Mouse (Mus musculus): ENCODE results near the gene Cdk14. TPM values are rescaled to one million over a fixed set of nuclear protein-coding genes. Genes with fewer than 3 reads are reported as not detected.
"Not testable (repeated sequence)": the region's sequence is repeated elsewhere in the genome, so short reads cannot be mapped to it uniquely, and the experiment has no call there.

The Cdk14 gene
- polyA plus RNA-seq, 1 experiment from 2014 or later: 43.8 TPM

DNA sequence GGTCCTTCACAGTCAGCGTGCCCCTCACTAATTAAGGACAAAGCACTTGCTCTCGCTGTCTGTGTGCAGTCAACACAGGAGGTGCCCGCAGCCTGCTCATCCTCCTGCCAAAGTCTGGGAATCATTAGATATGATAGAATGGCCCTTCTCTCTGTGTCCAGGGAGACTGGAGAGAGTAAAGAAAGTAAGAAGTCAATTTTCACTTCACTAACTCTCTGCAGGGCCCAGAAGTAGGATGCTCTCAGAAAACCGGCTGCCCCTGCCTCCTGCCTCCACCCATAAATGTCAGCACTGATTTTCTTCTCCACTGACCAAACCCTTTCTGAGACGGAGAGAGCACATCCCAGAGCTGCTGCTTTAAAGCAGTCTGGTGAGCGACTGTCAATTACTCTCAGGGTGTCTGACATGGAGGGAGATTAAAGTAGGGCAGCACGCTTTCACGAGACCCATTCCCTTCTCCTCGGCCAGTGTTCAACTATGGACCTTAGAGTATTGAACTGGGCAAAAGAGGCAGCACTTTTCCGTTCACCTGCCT lies 89.1 kb downstream of the Cdk14 start:
- WGBS: 70% methylated on average over 10 of the region's 10 CpGs
- Histone ChIP-seq H3K9ac (no peak overlapping the region), H3K27me3 (no peaks in the 10 kb centered on the region), H3K4me3 (no peak overlapping the region), H3K27ac (no peak overlapping the region), H3K4me2 (replicated peaks) (no peak overlapping the region), H3K36me3 (0 out of 2 replicates have a peak, but pooled peaks cover 3% of the 10 kb centered on the region), H3K9me3 (replicated peaks) (no peaks in the 10 kb centered on the region), H3K4me1 (no peaks in the 10 kb centered on the region)
- no peak for ATAC-seq (ENCODE audit: low FRiP score)

DNA sequence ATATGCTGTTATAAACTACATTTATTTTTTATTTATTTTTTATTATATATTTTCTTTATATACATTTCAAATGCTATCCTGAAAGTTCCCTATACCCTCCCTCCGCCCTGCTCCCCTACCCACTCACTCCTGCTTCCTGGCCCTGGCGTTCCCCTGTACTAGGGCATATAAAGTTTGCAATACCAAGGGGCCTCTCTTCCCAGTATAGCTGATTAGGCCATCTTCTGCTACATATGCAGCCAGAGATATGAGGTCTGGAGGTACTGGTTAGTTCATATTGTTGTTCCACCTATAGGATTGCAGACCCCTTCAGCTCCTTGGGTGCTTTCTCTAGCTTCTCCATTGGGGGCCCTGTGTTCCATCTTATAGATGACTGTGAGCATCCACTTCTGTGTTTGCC lies 91.1 kb downstream of the Cdk14 start:
- H3K4me1 ChIP-seq; ATAC-seq (ENCODE audit: low FRiP score); H3K4me2 ChIP-seq (replicated peaks); H3K4me3 ChIP-seq; H3K9ac ChIP-seq; H3K27ac ChIP-seq; H3K36me3 ChIP-seq; H3K27me3 ChIP-seq; H3K9me3 ChIP-seq (replicated peaks): not testable (repeated sequence)
- WGBS: 91% methylated on average over 2 of the region's 2 CpGs

DNA sequence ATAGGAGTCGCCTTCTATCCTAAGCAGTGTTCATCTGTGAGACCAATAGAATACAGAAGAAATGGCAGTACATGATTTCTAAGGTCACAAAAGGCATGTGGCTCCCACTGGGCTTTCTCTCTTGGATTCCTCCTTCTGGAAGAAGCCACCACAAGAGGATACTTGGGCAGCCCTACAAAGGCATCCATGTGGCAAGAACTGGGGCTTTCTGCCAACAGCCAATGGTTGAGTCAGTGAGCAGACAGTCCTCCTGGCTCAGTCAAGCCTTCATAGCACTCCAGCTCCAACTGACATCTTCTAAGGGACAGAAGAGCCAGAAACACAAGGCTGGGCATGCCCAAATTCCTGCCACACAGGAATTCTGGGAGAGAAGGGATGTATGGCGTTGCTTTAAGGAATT lies 93.4 kb downstream of the Cdk14 start:
- 95% methylated on average over 2 of the region's 2 CpGs for WGBS
- no peak overlapping the region for H3K4me3 ChIP-seq

DNA sequence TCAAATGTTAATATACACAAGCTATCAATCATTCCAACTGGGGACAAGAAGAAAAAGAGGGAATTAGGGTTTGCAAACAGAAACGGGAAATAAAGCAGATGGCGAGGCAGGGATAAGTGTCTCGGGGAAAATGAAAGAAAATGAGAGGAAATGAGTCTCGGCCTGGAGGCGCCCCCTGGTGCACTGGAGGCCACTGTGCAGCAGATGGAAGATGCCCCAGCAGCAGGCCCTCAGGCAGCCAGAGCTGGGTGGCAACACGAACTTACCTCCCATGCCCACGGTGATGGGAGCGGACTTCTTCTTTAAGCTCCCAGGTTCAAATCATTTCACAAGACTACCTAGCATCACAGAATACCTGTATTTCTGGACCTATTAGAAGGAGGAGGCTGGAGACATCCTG lies 97.4 kb downstream of the Cdk14 start:
- no peaks in the 10 kb centered on the region for H3K27me3 ChIP-seq
- no peak overlapping the region for H3K4me3 ChIP-seq
- no peaks in the 10 kb centered on the region for H3K4me1 ChIP-seq
- H3K27ac ChIP-seq: no peak overlapping the region
- no peaks in the 10 kb centered on the region for H3K9me3 ChIP-seq (replicated peaks)
- H3K9ac ChIP-seq: no peak overlapping the region
- 89% methylated on average over 8 of the region's 8 CpGs for WGBS
- no peak for ATAC-seq (ENCODE audit: low FRiP score)
- no peak overlapping the region for H3K4me2 ChIP-seq (replicated peaks)
- 0 out of 2 replicates have a peak, but pooled peaks cover 3% of the 10 kb centered on the region for H3K36me3 ChIP-seq

More for the DNA sequence above, 93.4 kb downstream of the Cdk14 start:
- Histone ChIP-seq H3K36me3 (0 out of 2 replicates have a peak, but pooled peaks cover 3% of the 10 kb centered on the region), H3K27me3 (no peaks in the 10 kb centered on the region), H3K27ac (no peak overlapping the region), H3K9ac (no peak overlapping the region), H3K9me3 (replicated peaks) (no peaks in the 10 kb centered on the region), H3K4me2 (replicated peaks) (no peak overlapping the region), H3K4me1 (no peaks in the 10 kb centered on the region)
- no peak for ATAC-seq (ENCODE audit: low FRiP score)

DNA sequence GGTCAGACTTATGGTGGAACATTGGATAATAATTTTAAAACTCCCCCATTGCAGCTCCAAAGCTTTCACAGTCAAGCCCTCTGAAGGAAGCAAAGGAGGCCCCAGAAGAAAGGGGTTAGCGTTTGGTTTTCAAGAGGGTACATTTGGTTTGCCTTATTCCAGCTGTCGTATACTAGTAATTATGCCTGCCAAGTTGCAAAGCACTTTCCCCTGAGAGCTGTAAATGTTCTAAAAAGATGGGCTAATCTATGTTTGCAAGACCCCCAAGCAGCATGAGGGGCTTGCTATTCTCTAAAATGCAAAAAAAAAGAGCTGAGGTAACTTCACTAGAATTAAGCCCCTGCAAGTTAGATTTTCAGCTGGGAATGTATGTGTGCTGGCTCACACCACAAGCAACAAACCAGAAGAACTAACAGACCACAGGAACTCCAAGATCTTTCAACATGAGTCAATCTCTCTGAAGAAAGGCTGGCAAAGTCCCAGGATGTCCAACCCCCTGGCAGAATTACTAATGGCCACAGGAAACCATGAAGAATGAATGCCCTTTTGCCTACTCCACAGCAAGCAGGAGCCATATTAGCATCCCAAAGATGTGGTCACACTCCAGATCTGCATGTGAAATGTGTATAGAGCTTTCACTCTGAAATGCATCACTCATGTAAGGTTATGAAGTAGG lies 99.5 kb downstream of the Cdk14 start:
- Histone ChIP-seq H3K4me2 (replicated peaks) (no peak overlapping the region), H3K9me3 (replicated peaks) (no peaks in the 10 kb centered on the region), H3K9ac (no peak overlapping the region), H3K27me3 (no peaks in the 10 kb centered on the region), H3K36me3 (no peaks in the 10 kb centered on the region), H3K4me3 (no peak overlapping the region), H3K27ac (no peak overlapping the region), H3K4me1 (no peaks in the 10 kb centered on the region)
- 71% methylated on average over 2 of the region's 2 CpGs for WGBS
- no peak for ATAC-seq (ENCODE audit: low FRiP score)

DNA sequence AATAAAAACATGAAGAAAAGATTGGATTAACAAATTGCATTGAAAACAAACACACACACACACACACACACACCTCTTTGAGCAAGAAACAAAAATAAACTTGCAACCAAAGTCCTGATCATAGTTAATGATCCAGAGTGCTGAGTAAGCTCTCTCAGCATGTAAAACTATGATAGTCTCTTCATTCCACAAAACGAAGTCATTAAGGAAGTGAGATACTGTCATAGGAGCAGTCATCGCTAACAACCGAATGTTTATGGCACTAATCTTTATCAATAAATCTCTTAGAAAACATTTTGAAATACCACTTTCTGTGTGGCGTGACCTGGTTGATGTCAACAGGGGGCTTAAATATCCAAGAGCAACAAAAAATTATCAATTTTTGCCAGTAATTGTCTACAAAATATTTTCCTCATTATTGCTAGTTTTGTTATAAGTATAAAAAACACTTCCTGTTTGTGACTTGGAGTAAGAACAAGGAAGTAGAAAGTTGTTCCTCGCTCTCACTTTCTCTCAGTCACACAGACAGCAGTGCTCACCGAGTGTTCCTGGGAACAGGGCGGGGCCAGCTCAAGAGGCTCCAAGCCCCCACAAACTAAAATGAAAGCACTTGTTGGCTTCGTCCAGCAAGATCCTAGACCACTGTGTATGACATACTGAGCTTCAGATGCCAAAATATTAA lies 100.1 kb downstream of the Cdk14 start:
- no peak overlapping the region for H3K4me2 ChIP-seq (replicated peaks)
- H3K27me3 ChIP-seq: no peaks in the 10 kb centered on the region
- no peak overlapping the region for H3K9ac ChIP-seq
- H3K4me3 ChIP-seq: no peak overlapping the region
- 92% methylated on average over 8 of the region's 8 CpGs for WGBS
- no peak overlapping the region for H3K27ac ChIP-seq
- H3K9me3 ChIP-seq (replicated peaks): no peaks in the 10 kb centered on the region
- H3K36me3 ChIP-seq: no peaks in the 10 kb centered on the region
- no peak for ATAC-seq (ENCODE audit: low FRiP score)
- no peaks in the 10 kb centered on the region for H3K4me1 ChIP-seq

DNA sequence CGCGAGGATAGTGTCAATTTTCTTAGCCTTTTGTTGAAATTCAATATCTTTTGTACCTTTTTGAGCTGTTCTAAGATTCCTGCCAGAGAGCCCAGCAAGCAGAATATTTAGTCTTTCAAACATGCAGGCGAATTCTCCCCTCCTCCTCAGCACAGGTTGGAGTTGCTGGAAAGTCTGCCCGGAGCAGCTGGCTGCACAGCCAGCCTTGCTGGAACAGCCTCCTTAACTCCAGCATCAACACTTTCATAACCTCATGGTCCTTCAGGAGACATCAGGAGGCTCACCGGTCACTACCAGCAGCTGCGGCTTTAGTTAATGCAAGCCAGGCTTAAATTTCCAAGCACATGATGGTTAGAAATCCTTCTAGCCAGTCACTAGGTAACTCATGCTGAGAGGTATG lies 105.8 kb downstream of the Cdk14 start:
- no peaks in the 10 kb centered on the region for H3K36me3 ChIP-seq
- 75% methylated on average over 6 of the region's 6 CpGs for WGBS
- no peak overlapping the region for H3K4me2 ChIP-seq (replicated peaks)
- H3K27ac ChIP-seq: no peak overlapping the region
- H3K27me3 ChIP-seq: no peaks in the 10 kb centered on the region
- ATAC-seq (ENCODE audit: low FRiP score): no peak
- H3K9ac ChIP-seq: no peak overlapping the region
- H3K9me3 ChIP-seq (replicated peaks): no peaks in the 10 kb centered on the region
- no peak overlapping the region for H3K4me3 ChIP-seq
- H3K4me1 ChIP-seq: peaks cover 3% of the 10 kb centered on the region; the same call in 1 of the 2 replicates

DNA sequence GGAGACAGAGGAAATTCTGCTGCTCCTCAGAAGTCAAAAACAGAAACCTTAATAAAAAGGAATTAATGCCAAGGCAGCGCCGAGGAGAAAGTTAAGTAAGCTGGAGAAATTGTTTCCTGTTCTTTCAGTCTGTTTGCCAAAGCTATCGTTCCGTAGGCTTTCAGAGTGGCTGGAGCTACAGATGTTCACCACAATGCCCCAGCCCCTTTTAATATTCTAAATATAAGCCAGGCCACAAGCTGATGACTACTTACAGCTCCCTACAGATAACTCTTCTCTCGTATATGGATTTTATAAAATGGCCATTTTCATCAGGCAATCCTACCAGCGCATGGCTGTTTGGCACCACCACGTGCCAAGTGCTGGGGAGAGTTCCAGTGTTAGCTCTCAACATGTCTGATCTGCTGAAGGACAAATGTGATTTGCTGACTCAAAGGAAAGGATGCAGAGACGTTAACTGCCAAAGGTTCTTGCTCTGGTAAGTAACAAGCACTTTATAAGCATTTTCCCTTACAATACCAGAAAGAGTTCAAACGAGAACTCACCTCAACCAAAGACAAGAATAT lies 106.8 kb downstream of the Cdk14 start:
- no peaks in the 10 kb centered on the region for H3K9me3 ChIP-seq (replicated peaks)
- H3K4me1 ChIP-seq: peaks cover 3% of the 10 kb centered on the region; the same call in 1 of the 2 replicates
- WGBS: 81% methylated on average over 9 of the region's 9 CpGs
- no peak for ATAC-seq (ENCODE audit: low FRiP score)
- no peak overlapping the region for H3K4me3 ChIP-seq
- H3K4me2 ChIP-seq (replicated peaks): no peak overlapping the region
- no peak overlapping the region for H3K9ac ChIP-seq
- H3K27ac ChIP-seq: no peak overlapping the region
- H3K36me3 ChIP-seq: no peaks in the 10 kb centered on the region
- H3K27me3 ChIP-seq: no peaks in the 10 kb centered on the region

DNA sequence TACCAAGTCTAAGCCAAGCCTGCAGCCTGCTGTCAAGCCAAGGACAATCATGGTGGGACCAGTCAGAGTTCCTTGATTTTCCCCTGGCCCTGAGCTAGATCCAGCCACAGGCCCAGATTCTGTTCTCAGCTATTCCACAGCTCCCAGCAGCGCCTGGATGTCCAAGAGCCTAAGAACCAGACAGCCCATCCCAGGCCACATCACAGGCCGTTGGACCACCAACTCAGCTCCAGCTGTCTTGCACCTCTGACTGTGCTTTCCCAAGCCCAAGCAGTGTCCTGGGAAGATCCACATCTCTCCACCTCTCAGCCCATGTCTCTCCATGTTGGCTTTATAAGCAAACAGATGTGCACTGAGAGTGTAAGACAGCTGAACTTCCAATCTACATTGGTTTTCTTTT lies 114.8 kb downstream of the Cdk14 start:
- H3K9me3 ChIP-seq (replicated peaks): no peaks in the 10 kb centered on the region
- no peak for ATAC-seq (ENCODE audit: low FRiP score)
- H3K27ac ChIP-seq: no peak overlapping the region
- WGBS: 100% methylated on average over 2 of the region's 2 CpGs
- H3K4me1 ChIP-seq: no peaks in the 10 kb centered on the region
- no peaks in the 10 kb centered on the region for H3K27me3 ChIP-seq
- H3K4me3 ChIP-seq: no peak overlapping the region
- H3K36me3 ChIP-seq: no peaks in the 10 kb centered on the region
- H3K4me2 ChIP-seq (replicated peaks): no peak overlapping the region
- no peak overlapping the region for H3K9ac ChIP-seq

DNA sequence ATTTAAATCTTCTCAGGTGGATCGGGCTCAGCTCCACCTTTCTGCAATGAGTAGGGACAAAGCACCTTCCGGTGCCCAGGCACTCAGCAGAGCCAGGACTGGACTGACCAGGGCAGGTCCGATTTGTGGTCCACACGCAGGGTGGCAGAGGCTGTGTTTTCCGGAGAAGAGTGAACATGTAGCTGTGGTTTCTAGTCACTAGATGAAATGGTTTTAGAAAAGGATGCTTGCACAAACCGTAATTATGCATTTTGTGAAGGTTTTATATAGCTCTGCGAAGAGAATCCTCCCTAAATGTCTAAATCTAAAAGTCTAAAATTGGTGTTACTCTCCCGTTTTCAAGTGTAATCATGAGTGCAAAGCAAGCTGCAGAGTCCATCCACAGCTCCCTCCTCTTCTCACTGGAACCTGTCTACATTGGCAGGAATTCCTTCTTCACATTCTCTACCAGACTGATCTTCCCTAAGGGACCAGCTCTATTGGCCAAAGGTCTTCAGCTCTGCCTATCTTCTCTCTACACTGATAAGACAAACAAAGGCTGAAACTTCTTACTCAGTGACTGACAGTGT lies 116.9 kb downstream of the Cdk14 start:
- Histone ChIP-seq H3K36me3 (no peaks in the 10 kb centered on the region), H3K9ac (no peak overlapping the region), H3K27me3 (no peaks in the 10 kb centered on the region), H3K27ac (no peak overlapping the region), H3K4me3 (no peak overlapping the region), H3K4me1 (no peaks in the 10 kb centered on the region), H3K4me2 (replicated peaks) (no peak overlapping the region), H3K9me3 (replicated peaks) (no peaks in the 10 kb centered on the region)
- WGBS: 94% methylated on average over 8 of the region's 8 CpGs
- ATAC-seq (ENCODE audit: low FRiP score): no peak

DNA sequence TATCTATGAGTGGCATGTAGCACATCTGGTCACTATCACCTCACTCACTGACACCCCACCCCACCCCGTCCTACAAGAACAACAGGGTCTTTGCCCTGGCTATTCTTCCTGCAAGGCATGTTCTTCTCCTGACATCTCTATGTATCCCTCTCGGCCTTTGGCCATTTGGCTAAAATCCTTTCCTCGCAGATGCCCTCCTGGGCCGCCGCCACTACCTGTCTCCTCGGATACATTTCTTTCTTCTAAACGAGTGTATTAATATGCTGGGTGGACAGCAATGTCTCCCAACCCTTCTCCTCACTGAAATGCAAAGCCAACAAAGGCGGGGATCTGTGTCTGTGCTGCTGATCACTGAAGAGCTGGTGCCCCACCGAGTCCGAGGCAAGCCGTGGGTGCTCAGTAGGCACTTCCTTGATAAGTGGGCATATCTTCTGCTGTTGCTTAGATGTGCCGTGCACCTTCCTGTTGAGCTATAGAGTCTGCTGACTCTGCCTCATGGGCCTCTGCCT lies 118.5 kb downstream of the Cdk14 start:
- no peak overlapping the region for H3K4me3 ChIP-seq
- H3K9ac ChIP-seq: no peak overlapping the region
- no peaks in the 10 kb centered on the region for H3K36me3 ChIP-seq
- ATAC-seq (ENCODE audit: low FRiP score): no peak
- H3K4me2 ChIP-seq (replicated peaks): no peak overlapping the region
- no peaks in the 10 kb centered on the region for H3K4me1 ChIP-seq
- H3K27ac ChIP-seq: no peak overlapping the region
- H3K9me3 ChIP-seq (replicated peaks): no peaks in the 10 kb centered on the region
- 87% methylated on average over 12 of the region's 12 CpGs for WGBS
- H3K27me3 ChIP-seq: no peaks in the 10 kb centered on the region

DNA sequence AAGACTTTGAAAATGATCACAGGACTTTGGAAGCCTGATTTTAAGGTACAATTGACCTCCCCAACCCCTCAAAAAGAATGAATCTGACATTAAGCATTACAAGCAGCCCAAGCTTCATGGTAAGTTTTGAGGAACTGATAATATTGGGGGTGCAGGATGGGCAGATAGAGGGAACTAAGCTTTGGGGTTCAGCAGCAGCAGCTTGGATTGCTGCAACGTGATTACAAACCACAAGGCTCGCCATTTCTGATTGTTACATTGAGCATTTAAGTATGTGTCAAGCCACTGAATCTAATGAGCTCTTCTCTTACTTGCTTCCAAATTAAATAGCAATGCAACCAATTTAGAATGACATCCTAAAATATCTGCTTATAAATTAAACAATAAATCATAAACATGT lies 119.1 kb downstream of the Cdk14 start:
- Histone ChIP-seq H3K4me2 (replicated peaks) (no peak overlapping the region), H3K4me1 (no peaks in the 10 kb centered on the region), H3K9me3 (replicated peaks) (no peaks in the 10 kb centered on the region), H3K36me3 (no peaks in the 10 kb centered on the region), H3K4me3 (no peak overlapping the region), H3K27me3 (no peaks in the 10 kb centered on the region), H3K9ac (no peak overlapping the region), H3K27ac (no peak overlapping the region)
- 69% methylated on average over 2 of the region's 2 CpGs for WGBS
- ATAC-seq (ENCODE audit: low FRiP score): no peak
